Mouse (Mus musculus): Measurements from ENCODE around the gene Atrnl1. TPM values are rescaled to one million over a fixed set of nuclear protein-coding genes. Genes with fewer than 3 reads are reported as not detected.

The Atrnl1 gene
- 0.68 and 0.70 TPM in 2 replicates for polyA plus RNA-seq (2015; fragmentation: Nextera tagmentation; extraction: Ambion mirVana)

- peak; percentile 77 for DNase-seq
These were observed at the start of gene Atrnl1 for GRCm38 (mm10) chr19:57610476-57611261. Gene Atrnl1 (plus strand): TSS chr19:57611034.

GRCm38 (mm10) chr19:57561486-57561885, 49.3 kb upstream of the Atrnl1 start:
- Histone ChIP-seq H3K9me3 (replicated peaks) (no peaks in the 10 kb centered on the region), H3K9ac (no peak overlapping the region), H3K4me1 (replicated peaks) (no peaks in the 10 kb centered on the region), H3K4me2 (no peak overlapping the region), H3K4me3 (replicated peaks) (no peak overlapping the region), H3K27me3 (no peaks in the 10 kb centered on the region), H3K36me3 (no peaks in the 10 kb centered on the region), H3K27ac (no peak overlapping the region)
- ATAC-seq (ENCODE audit: low read depth) (no peak), DNase-seq (no peak)
- 45% methylated on average over 4 of the region's 4 CpGs for WGBS (ENCODE audit: insufficient replicate concordance)

More at GRCm38 (mm10) chr19:57610476-57611261, at the start of gene Atrnl1:
- Histone ChIP-seq H3K27me3 (peaks cover 21% of the 10 kb centered on the region), H3K9me3 (replicated peaks) (no peaks in the 10 kb centered on the region), H3K4me2 (peak within 1 kb of the TSS; percentile 97), H3K27ac (peak within 1 kb of the TSS; percentile 79), H3K4me3 (replicated peaks) (peak within 1 kb of the TSS; percentile 83), H3K36me3 (no peaks in the 10 kb centered on the region), H3K9ac (peak within 1 kb of the TSS; percentile 85), H3K4me1 (replicated peaks) (peaks cover 23% of the 10 kb centered on the region)
- under 1% methylated on average over 58 of the region's 103 CpGs for WGBS (ENCODE audit: insufficient replicate concordance)
- ATAC-seq (ENCODE audit: low read depth) = peak; percentile 87

GRCm38 (mm10) chr19:57569040-57569439, 41.8 kb upstream of the Atrnl1 start:
- ATAC-seq (ENCODE audit: low read depth) = no peak
- WGBS (ENCODE audit: insufficient replicate concordance) = 59% methylated on average over 6 of the region's 6 CpGs

GRCm38 (mm10) chr19:57572360-57573237, 38.2 kb upstream of the Atrnl1 start:
- H3K9me3 ChIP-seq (replicated peaks) = no peaks in the 10 kb centered on the region
- no peaks in the 10 kb centered on the region for H3K4me1 ChIP-seq (replicated peaks)
- no peaks in the 10 kb centered on the region for H3K36me3 ChIP-seq
- ATAC-seq (ENCODE audit: low read depth) (no peak), DNase-seq (no peak)
- H3K9ac ChIP-seq = no peak overlapping the region
- H3K27me3 ChIP-seq = no peaks in the 10 kb centered on the region
- H3K4me3 ChIP-seq (replicated peaks) = no peak overlapping the region
- no peak overlapping the region for H3K4me2 ChIP-seq
- no peak overlapping the region for H3K27ac ChIP-seq
- WGBS (ENCODE audit: insufficient replicate concordance) = 70% methylated on average over 16 of the region's 16 CpGs

More at GRCm38 (mm10) chr19:57569040-57569439, 41.8 kb upstream of the Atrnl1 start:
- H3K9me3 ChIP-seq (replicated peaks) = no peaks in the 10 kb centered on the region
- DNase-seq = no peak
- H3K4me3 ChIP-seq (replicated peaks) = no peak overlapping the region
- no peak overlapping the region for H3K27ac ChIP-seq
- H3K9ac ChIP-seq = no peak overlapping the region
- H3K4me2 ChIP-seq = no peak overlapping the region
- H3K4me1 ChIP-seq (replicated peaks) = no peaks in the 10 kb centered on the region
- H3K36me3 ChIP-seq = no peaks in the 10 kb centered on the region
- H3K27me3 ChIP-seq = no peaks in the 10 kb centered on the region

DNA sequence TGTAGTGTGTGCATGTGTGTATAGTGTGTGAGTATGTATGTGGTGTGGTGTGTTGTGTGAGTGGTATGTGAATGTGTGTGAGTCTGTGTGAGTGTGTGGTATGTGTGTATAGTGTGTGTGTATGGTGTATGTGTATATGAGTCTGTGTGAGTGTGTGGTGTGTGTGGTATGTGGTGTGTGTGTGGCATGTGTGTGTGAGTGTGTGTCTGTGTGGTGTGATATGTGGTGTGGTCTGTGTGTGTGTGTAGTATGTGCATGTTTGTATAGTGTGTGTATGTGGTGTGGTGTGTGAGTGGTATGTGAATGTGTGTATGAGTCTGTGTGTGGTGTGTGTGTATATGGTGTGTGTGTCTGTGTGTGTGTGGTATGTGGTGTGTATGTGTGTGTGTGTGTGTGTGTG, 37.4 kb upstream of the Atrnl1 start:
- no peak for DNase-seq

DNA sequence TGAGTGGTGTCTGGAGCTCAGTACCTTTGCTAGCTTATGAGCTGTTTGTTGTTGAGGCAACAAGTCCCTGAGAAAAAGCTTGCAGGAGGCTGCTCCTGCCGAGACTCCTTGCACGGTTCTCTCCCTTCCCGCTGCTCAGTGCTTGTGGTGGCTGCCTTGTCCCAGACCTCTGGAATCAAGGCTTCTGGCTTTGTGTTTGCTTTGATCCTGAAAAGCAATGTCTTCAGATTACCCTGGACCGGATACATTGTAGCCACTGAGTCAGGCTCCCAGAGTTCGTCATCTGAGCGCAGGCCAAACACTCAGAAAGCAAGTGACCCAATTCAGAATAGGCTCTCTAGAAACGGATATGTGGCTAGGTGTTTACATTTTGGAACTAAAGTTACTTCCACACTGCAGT, 35.8 kb upstream of the Atrnl1 start:
- no peak overlapping the region for H3K4me3 ChIP-seq (replicated peaks)
- ATAC-seq (ENCODE audit: low read depth) (no peak), DNase-seq (no peak)
- no peaks in the 10 kb centered on the region for H3K27me3 ChIP-seq
- no peak overlapping the region for H3K27ac ChIP-seq
- H3K36me3 ChIP-seq = no peaks in the 10 kb centered on the region
- H3K4me2 ChIP-seq = no peak overlapping the region
- H3K9ac ChIP-seq = no peak overlapping the region
- no peaks in the 10 kb centered on the region for H3K4me1 ChIP-seq (replicated peaks)
- 75% methylated on average over 7 of the region's 7 CpGs for WGBS (ENCODE audit: insufficient replicate concordance)
- no peaks in the 10 kb centered on the region for H3K9me3 ChIP-seq (replicated peaks)

More for the DNA sequence above, 37.4 kb upstream of the Atrnl1 start:
- no peak overlapping the region for H3K9ac ChIP-seq
- no peaks in the 10 kb centered on the region for H3K27me3 ChIP-seq
- ATAC-seq (ENCODE audit: low read depth) = no peak
- H3K27ac ChIP-seq = no peak overlapping the region
- H3K9me3 ChIP-seq (replicated peaks) = no peaks in the 10 kb centered on the region
- no peaks in the 10 kb centered on the region for H3K36me3 ChIP-seq
- no peaks in the 10 kb centered on the region for H3K4me1 ChIP-seq (replicated peaks)
- H3K4me3 ChIP-seq (replicated peaks) = no peak overlapping the region
- H3K4me2 ChIP-seq = no peak overlapping the region

- no peak overlapping the region for H3K4me2 ChIP-seq
- no peaks in the 10 kb centered on the region for H3K4me1 ChIP-seq (replicated peaks)
- H3K27ac ChIP-seq = no peak overlapping the region
- no peak for ATAC-seq (ENCODE audit: low read depth)
- no peaks in the 10 kb centered on the region for H3K27me3 ChIP-seq
- H3K4me3 ChIP-seq (replicated peaks) = no peak overlapping the region
- DNase-seq = no peak
- no peaks in the 10 kb centered on the region for H3K36me3 ChIP-seq
- no peaks in the 10 kb centered on the region for H3K9me3 ChIP-seq (replicated peaks)
- WGBS (ENCODE audit: insufficient replicate concordance) = 59% methylated on average over 5 of the region's 5 CpGs
- no peak overlapping the region for H3K9ac ChIP-seq
These were observed 34.0 kb upstream of the Atrnl1 start for GRCm38 (mm10) chr19:57576836-57577235.

- no peak overlapping the region for H3K4me2 ChIP-seq
- H3K27ac ChIP-seq = no peak overlapping the region
- no peak overlapping the region for H3K4me3 ChIP-seq (replicated peaks)
- no peaks in the 10 kb centered on the region for H3K27me3 ChIP-seq
- ATAC-seq (ENCODE audit: low read depth) (no peak), DNase-seq (no peak)
- no peak overlapping the region for H3K9ac ChIP-seq
- H3K4me1 ChIP-seq (replicated peaks) = no peaks in the 10 kb centered on the region
- no peaks in the 10 kb centered on the region for H3K36me3 ChIP-seq
- 77% methylated on average over 6 of the region's 6 CpGs for WGBS (ENCODE audit: insufficient replicate concordance)
- no peaks in the 10 kb centered on the region for H3K9me3 ChIP-seq (replicated peaks)
These were observed 33.6 kb upstream of the Atrnl1 start for GRCm38 (mm10) chr19:57577256-57577655.

GRCm38 (mm10) chr19:57580962-57581361, 29.9 kb upstream of the Atrnl1 start:
- Histone ChIP-seq H3K4me3 (replicated peaks) (no peak overlapping the region), H3K9ac (no peak overlapping the region), H3K27ac (no peak overlapping the region), H3K27me3 (no peaks in the 10 kb centered on the region), H3K4me1 (replicated peaks) (peaks cover 5% of the 10 kb centered on the region; the same call in 1 of the 2 replicates), H3K9me3 (replicated peaks) (no peaks in the 10 kb centered on the region), H3K36me3 (no peaks in the 10 kb centered on the region), H3K4me2 (no peak overlapping the region)
- ATAC-seq (ENCODE audit: low read depth) (no peak), DNase-seq (no peak)
- 74% methylated on average over 7 of the region's 7 CpGs for WGBS (ENCODE audit: insufficient replicate concordance)

DNA sequence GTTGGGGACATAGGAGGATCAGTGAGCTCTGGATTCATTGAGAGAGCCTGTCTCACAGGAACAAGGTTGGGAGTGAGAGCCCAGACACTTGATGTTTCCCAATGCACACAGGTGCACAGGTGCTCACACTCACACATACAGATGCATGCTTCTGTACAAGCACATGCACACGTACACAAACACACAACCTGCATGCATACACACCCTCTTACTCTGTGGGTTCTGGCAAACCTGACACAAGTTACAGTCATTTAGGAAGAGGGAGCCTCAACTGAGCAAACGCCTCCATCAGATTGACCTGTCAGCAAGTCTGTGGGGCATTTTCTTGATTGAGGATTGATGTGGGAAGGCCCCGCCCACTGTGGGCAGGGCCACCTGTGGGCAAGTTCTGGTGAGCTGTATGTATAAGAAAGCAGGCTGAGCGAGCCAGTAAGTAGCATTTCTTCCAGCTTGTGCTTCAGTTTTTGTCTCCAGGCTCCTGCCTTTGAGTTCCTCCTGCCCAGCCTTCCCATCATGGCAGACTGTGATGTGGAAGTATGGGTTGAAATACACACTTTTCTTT, 25.5 kb upstream of the Atrnl1 start:
- WGBS (ENCODE audit: insufficient replicate concordance) = 45% methylated on average over 4 of the region's 4 CpGs
- DNase-seq (no peak), ATAC-seq (ENCODE audit: low read depth) (0 out of 2 replicates have a peak, but pooled peaks have one; percentile 34)
- Histone ChIP-seq H3K36me3 (no peaks in the 10 kb centered on the region), H3K4me3 (replicated peaks) (no peak overlapping the region), H3K9ac (no peak overlapping the region), H3K4me2 (no peak overlapping the region), H3K4me1 (replicated peaks) (peaks cover 5% of the 10 kb centered on the region; the same call in 1 of the 2 replicates), H3K27me3 (0 out of 2 replicates have a peak, but pooled peaks cover 3% of the 10 kb centered on the region), H3K9me3 (replicated peaks) (no peaks in the 10 kb centered on the region), H3K27ac (no peak overlapping the region)

- Histone ChIP-seq H3K9ac (no peak overlapping the region), H3K27ac (no peak overlapping the region), H3K4me1 (replicated peaks) (peaks cover 5% of the 10 kb centered on the region; the same call in 1 of the 2 replicates), H3K36me3 (no peaks in the 10 kb centered on the region), H3K9me3 (replicated peaks) (no peaks in the 10 kb centered on the region), H3K4me3 (replicated peaks) (no peak overlapping the region), H3K27me3 (0 out of 2 replicates have a peak, but pooled peaks cover 3% of the 10 kb centered on the region), H3K4me2 (no peak overlapping the region)
- 15% methylated on average over 10 of the region's 10 CpGs for WGBS (ENCODE audit: insufficient replicate concordance)
- DNase-seq = no peak
- ATAC-seq (ENCODE audit: low read depth) = no peak
These were observed 24.7 kb upstream of the Atrnl1 start for GRCm38 (mm10) chr19:57586172-57586571.

Measured in liver, embryonic 13.5 days (tissue).